Mouse (Mus musculus): ENCODE results near the gene Aven.

The Aven gene

GRCm38 (mm10) chr2:112490483-112491196 lies 2.1 kb upstream of the Aven start:
- DNase-seq (ENCODE audit: low spot score): no peak

GRCm38 (mm10) chr2:112491629-112492028 lies 1.1 kb upstream of the Aven start:
- peak; percentile 33 for DNase-seq (ENCODE audit: low spot score)

- DNase-seq (ENCODE audit: low spot score): peak; percentile 35
Observed at GRCm38 (mm10) chr2:112492431-112492855, 321 bp upstream of the Aven start.

GRCm38 (mm10) chr2:112493539-112494260 lies 936 bp downstream of the Aven start:
- no peak for DNase-seq (ENCODE audit: low spot score)

GRCm38 (mm10) chr2:112497851-112498250 lies 5.1 kb downstream of the Aven start:
- DNase-seq (ENCODE audit: low spot score): no peak

- DNase-seq (ENCODE audit: low spot score): peak; percentile 81
Observed at GRCm38 (mm10) chr2:112501209-112501608, 8.4 kb downstream of the Aven start.

- no peak for DNase-seq (ENCODE audit: low spot score)
Observed at GRCm38 (mm10) chr2:112503978-112504377, 11.2 kb downstream of the Aven start.

- no peak for DNase-seq (ENCODE audit: low spot score)
Observed at GRCm38 (mm10) chr2:112506841-112507435, 14.2 kb downstream of the Aven start.

GRCm38 (mm10) chr2:112507444-112507843 lies 14.7 kb downstream of the Aven start:
- no peak for DNase-seq (ENCODE audit: low spot score)

- no peak for DNase-seq (ENCODE audit: low spot score)
Observed at GRCm38 (mm10) chr2:112510140-112510539, 17.4 kb downstream of the Aven start.

GRCm38 (mm10) chr2:112513036-112513435 lies 20.3 kb downstream of the Aven start:
- no peak for DNase-seq (ENCODE audit: low spot score)

- no peak for DNase-seq (ENCODE audit: low spot score)
Observed at GRCm38 (mm10) chr2:112516728-112517127, 24.0 kb downstream of the Aven start.

- no peak for DNase-seq (ENCODE audit: low spot score)
Observed at GRCm38 (mm10) chr2:112517218-112517617, 24.5 kb downstream of the Aven start.

- no peak for DNase-seq (ENCODE audit: low spot score)
Observed at GRCm38 (mm10) chr2:112518541-112518940, 25.8 kb downstream of the Aven start.

GRCm38 (mm10) chr2:112520526-112521482 lies 28.0 kb downstream of the Aven start:
- DNase-seq (ENCODE audit: low spot score): no peak

- DNase-seq (ENCODE audit: low spot score): no peak
Observed at GRCm38 (mm10) chr2:112526933-112527332, 34.2 kb downstream of the Aven start.

GRCm38 (mm10) chr2:112532812-112533496 lies 40.2 kb downstream of the Aven start:
- DNase-seq (ENCODE audit: low spot score): no peak

GRCm38 (mm10) chr2:112534677-112535222 lies 42.0 kb downstream of the Aven start:
- no peak for DNase-seq (ENCODE audit: low spot score)

- peak; percentile 15 for DNase-seq (ENCODE audit: low spot score)
Observed at GRCm38 (mm10) chr2:112538783-112539182, 46.0 kb downstream of the Aven start.

GRCm38 (mm10) chr2:112541695-112542285 lies 49.0 kb downstream of the Aven start:
- DNase-seq (ENCODE audit: low spot score): no peak

GRCm38 (mm10) chr2:112556527-112556926 lies 63.8 kb downstream of the Aven start:
- DNase-seq (ENCODE audit: low spot score): no peak

All from MN1 (cell line).